Mouse (Mus musculus) thymus, adult 2 months (tissue): ENCODE results near the gene Rps17.

Experiments used
- CTCF ChIP-seq: fragments of 200-500 bp; IDR thresholded peaks from 2 replicates; pipeline ENCODE4 v1.5.1; 2012; ENCODE audit warnings: mild to moderate bottlenecking, control low read depth, low read length, moderate library complexity, borderline replicate concordance; ENCODE audit not compliant: control insufficient read depth, poor library complexity, insufficient read depth; ENCODE audit errors: extremely low read depth
- POLR2A ChIP-seq: fragments of 200-500 bp; IDR thresholded peaks from 2 replicates; pipeline ENCODE4 v1.6.1; 2012; ENCODE audit warnings: mild to moderate bottlenecking, low read length, control low read depth, moderate library complexity; ENCODE audit not compliant: control insufficient read depth, poor library complexity, insufficient read depth; ENCODE audit errors: extremely low read depth

- TF ChIP-seq CTCF (no peak), POLR2A (no peak)
Observed at GRCm38 (mm10) chr7:81338522-81338873, 6.6 kb downstream of the Rps17 start.
